Mouse (Mus musculus): ENCODE results near the gene Mtmr12.

Gene Mtmr12

GRCm38 (mm10) chr15:12279816-12280215, 75.0 kb downstream of the Mtmr12 start:
- no peak for DNase-seq (ENCODE audit: low spot score)

- DNase-seq (ENCODE audit: low spot score): no peak
Measured at GRCm38 (mm10) chr15:12284794-12285534, 80.1 kb downstream of the Mtmr12 start.

- DNase-seq (ENCODE audit: low spot score): no peak
Measured at GRCm38 (mm10) chr15:12285535-12285809, 80.6 kb downstream of the Mtmr12 start.

GRCm38 (mm10) chr15:12290330-12290729, 85.5 kb downstream of the Mtmr12 start:
- DNase-seq (ENCODE audit: low spot score): no peak

GRCm38 (mm10) chr15:12291757-12292156, 86.9 kb downstream of the Mtmr12 start:
- no peak for DNase-seq (ENCODE audit: low spot score)

GRCm38 (mm10) chr15:12296228-12296627, 91.4 kb downstream of the Mtmr12 start:
- DNase-seq (ENCODE audit: low spot score): no peak

- no peak for DNase-seq (ENCODE audit: low spot score)
Measured at GRCm38 (mm10) chr15:12298231-12298737, 93.5 kb downstream of the Mtmr12 start.

- no peak for DNase-seq (ENCODE audit: low spot score)
Measured at GRCm38 (mm10) chr15:12301771-12302170, 96.9 kb downstream of the Mtmr12 start.

GRCm38 (mm10) chr15:12306188-12307071, 101.6 kb downstream of the Mtmr12 start:
- no peak for DNase-seq (ENCODE audit: low spot score)

GRCm38 (mm10) chr15:12307114-12307513, 102.3 kb downstream of the Mtmr12 start:
- no peak for DNase-seq (ENCODE audit: low spot score)

- no peak for DNase-seq (ENCODE audit: low spot score)
Measured at GRCm38 (mm10) chr15:12308539-12308938, 103.7 kb downstream of the Mtmr12 start.

GRCm38 (mm10) chr15:12310676-12311075, 105.8 kb downstream of the Mtmr12 start:
- DNase-seq (ENCODE audit: low spot score): no peak

GRCm38 (mm10) chr15:12311465-12311864, 106.6 kb downstream of the Mtmr12 start:
- DNase-seq (ENCODE audit: low spot score): no peak

- no peak for DNase-seq (ENCODE audit: low spot score)
Measured at GRCm38 (mm10) chr15:12313255-12313654, 108.4 kb downstream of the Mtmr12 start.

GRCm38 (mm10) chr15:12314584-12314983, 109.8 kb downstream of the Mtmr12 start:
- no peak for DNase-seq (ENCODE audit: low spot score)

GRCm38 (mm10) chr15:12315996-12316395, 111.2 kb downstream of the Mtmr12 start:
- no peak for DNase-seq (ENCODE audit: low spot score)

- no peak for DNase-seq (ENCODE audit: low spot score)
Measured at GRCm38 (mm10) chr15:12317290-12317689, 112.5 kb downstream of the Mtmr12 start.

- DNase-seq (ENCODE audit: low spot score): no peak
Measured at GRCm38 (mm10) chr15:12318451-12318850, 113.6 kb downstream of the Mtmr12 start.

- no peak for DNase-seq (ENCODE audit: low spot score)
Measured at GRCm38 (mm10) chr15:12319889-12320288, 115.1 kb downstream of the Mtmr12 start.

GRCm38 (mm10) chr15:12320441-12321090, 115.7 kb downstream of the Mtmr12 start:
- DNase-seq (ENCODE audit: low spot score): no peak

GRCm38 (mm10) chr15:12321091-12321787, 116.4 kb downstream of the Mtmr12 start, which contains the start of gene Golph3:
Gene Golph3 (plus strand): TSS chr15:12321450.
- DNase-seq (ENCODE audit: low spot score): peak; percentile 94
